Mouse (Mus musculus): ENCODE results near the gene Ldhb.

- TF ChIP-seq REST (IDR thresholded peaks at IDR 0.05; ENCODE audit: insufficient read depth, insufficient read length) (no peak), POLR2AphosphoS2 (IDR thresholded peaks at IDR 0.05; ENCODE audit: insufficient read length, low read depth) (no peak), USF1 (IDR thresholded peaks at IDR 0.05; ENCODE audit: low read depth) (no peak), MYOG (IDR thresholded peaks at IDR 0.05; ENCODE audit: control insufficient read depth in 1 of 3, insufficient read depth in 1 of 3, insufficient read length in 2 of 3, low read depth in 2 of 3) (no peak), SRF (IDR thresholded peaks at IDR 0.05; ENCODE audit: control insufficient read depth, insufficient read length, low read depth) (no peak), POLR2A (IDR thresholded peaks at IDR 0.05; ENCODE audit: insufficient read length, low read depth) (no peak), TCF3 (IDR thresholded peaks at IDR 0.05; ENCODE audit: insufficient read length, low read depth) (no peak), E2F4 (IDR thresholded peaks at IDR 0.05; ENCODE audit: insufficient read depth) (no peak)
Measured at GRCm38 (mm10) chr6:142532141-142532540, 24.4 kb upstream of the Ldhb start.

All from myocyte (in vitro differentiated cells).